Mouse (Mus musculus): ENCODE measurements around the gene Cox6a2. TPM values are rescaled to one million over a fixed set of nuclear protein-coding genes. Genes with fewer than 3 reads are reported as not detected.

Cox6a2 gene
- polyA plus RNA-seq, 1 experiment from 2014 or later, result 0.24 TPM

GRCm38 (mm10) chr7:128203071-128203470 lies 3.1 kb downstream of the Cox6a2 start:
- ATAC-seq (ENCODE audit: low FRiP score, low TSS enrichment), result no peak
- 83% methylated on average over 9 of the region's 9 CpGs for WGBS
- TF ChIP-seq EP300 (optimal IDR thresholded peaks at IDR 0.05), result no peak
- no peak for TF ChIP-seq CTCF (IDR thresholded peaks at IDR 0.05; ENCODE audit: low read depth)
- no peak overlapping the region for H3K4me3 ChIP-seq (ENCODE audit: low read depth, low read length)
- no peaks in the 10 kb centered on the region for H3K4me1 ChIP-seq (replicated peaks; ENCODE audit: control insufficient read depth, insufficient read depth)
- no peak overlapping the region for H3K27ac ChIP-seq (replicated peaks)
- no peaks in the 10 kb centered on the region for H3K27me3 ChIP-seq (ENCODE audit: control insufficient read depth, insufficient read depth, low read length)
- no peaks in the 10 kb centered on the region for H3K9me3 ChIP-seq (ENCODE audit: control insufficient read depth, low read length)
- no peaks in the 10 kb centered on the region for H3K36me3 ChIP-seq (ENCODE audit: control insufficient read depth, insufficient read depth, low read length)
- H3K9ac ChIP-seq (ENCODE audit: low read length), result no peak overlapping the region
- no peak for DNase-seq (ENCODE audit: low spot score)
- H3K4me2 ChIP-seq (replicated peaks; ENCODE audit: low read depth), result no peak overlapping the region

- Histone ChIP-seq H3K4me1 (replicated peaks; ENCODE audit: control insufficient read depth, insufficient read depth) (no peaks in the 10 kb centered on the region), H3K9me3 (ENCODE audit: control insufficient read depth, low read length) (no peaks in the 10 kb centered on the region), H3K4me2 (replicated peaks; ENCODE audit: low read depth) (no peak overlapping the region), H3K4me3 (ENCODE audit: low read depth, low read length) (no peak overlapping the region), H3K9ac (ENCODE audit: low read length) (no peak overlapping the region), H3K27me3 (ENCODE audit: control insufficient read depth, insufficient read depth, low read length) (no peaks in the 10 kb centered on the region), H3K36me3 (ENCODE audit: control insufficient read depth, insufficient read depth, low read length) (no peaks in the 10 kb centered on the region), H3K27ac (replicated peaks) (no peak overlapping the region)
- ATAC-seq (ENCODE audit: low FRiP score, low TSS enrichment) (no peak), DNase-seq (ENCODE audit: low spot score) (no peak)
- WGBS, result 88% methylated on average over 9 of the region's 9 CpGs
- TF ChIP-seq CTCF (IDR thresholded peaks at IDR 0.05; ENCODE audit: low read depth), result no peak
- TF ChIP-seq EP300 (optimal IDR thresholded peaks at IDR 0.05), result no peak
Measured at GRCm38 (mm10) chr7:128201607-128202006, 4.6 kb downstream of the Cox6a2 start.

DNA sequence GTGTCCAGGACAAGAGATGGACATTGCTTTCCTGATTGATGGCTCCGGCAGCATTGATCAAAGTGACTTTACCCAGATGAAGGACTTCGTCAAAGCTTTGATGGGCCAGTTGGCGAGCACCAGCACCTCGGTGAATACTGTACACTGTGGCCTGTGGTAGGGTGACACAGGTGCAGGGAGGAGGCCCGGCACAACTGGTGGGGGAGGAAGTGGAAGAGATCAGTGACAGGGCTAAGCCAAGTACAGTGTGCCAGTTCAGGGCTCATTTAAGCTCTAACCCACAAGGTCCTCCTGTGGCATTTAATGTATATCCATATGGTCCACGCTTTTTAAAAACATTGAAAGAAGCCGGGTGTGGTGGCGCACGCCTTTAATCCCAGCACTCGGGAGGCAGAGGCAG lies 24.5 kb downstream of the Cox6a2 start:
- Histone ChIP-seq H3K4me1 (replicated peaks; ENCODE audit: control insufficient read depth, insufficient read depth) (no peaks in the 10 kb centered on the region), H3K9ac (ENCODE audit: low read length) (no peak overlapping the region), H3K27ac (replicated peaks) (no peak overlapping the region), H3K36me3 (ENCODE audit: control insufficient read depth, insufficient read depth, low read length) (no peaks in the 10 kb centered on the region), H3K27me3 (ENCODE audit: control insufficient read depth, insufficient read depth, low read length) (no peaks in the 10 kb centered on the region), H3K4me2 (replicated peaks; ENCODE audit: low read depth) (no peak overlapping the region), H3K9me3 (ENCODE audit: control insufficient read depth, low read length) (no peaks in the 10 kb centered on the region), H3K4me3 (ENCODE audit: low read depth, low read length) (no peak overlapping the region)
- WGBS, result 87% methylated on average over 10 of the region's 10 CpGs
- TF ChIP-seq EP300 (optimal IDR thresholded peaks at IDR 0.05), result no peak
- no peak for TF ChIP-seq CTCF (IDR thresholded peaks at IDR 0.05; ENCODE audit: low read depth)
- no peak for ATAC-seq (ENCODE audit: low FRiP score, low TSS enrichment)
- no peak for DNase-seq (ENCODE audit: low spot score)

- Histone ChIP-seq H3K9me3 (ENCODE audit: control insufficient read depth, low read length) (no peaks in the 10 kb centered on the region), H3K27ac (replicated peaks) (no peak overlapping the region), H3K27me3 (ENCODE audit: control insufficient read depth, insufficient read depth, low read length) (no peaks in the 10 kb centered on the region), H3K9ac (ENCODE audit: low read length) (no peak overlapping the region), H3K4me1 (replicated peaks; ENCODE audit: control insufficient read depth, insufficient read depth) (no peaks in the 10 kb centered on the region), H3K36me3 (ENCODE audit: control insufficient read depth, insufficient read depth, low read length) (no peaks in the 10 kb centered on the region), H3K4me2 (replicated peaks; ENCODE audit: low read depth) (no peak overlapping the region), H3K4me3 (ENCODE audit: low read depth, low read length) (no peak overlapping the region)
- TF ChIP-seq EP300 (optimal IDR thresholded peaks at IDR 0.05), result no peak
- no peak for TF ChIP-seq CTCF (IDR thresholded peaks at IDR 0.05; ENCODE audit: low read depth)
- 67% methylated on average over 6 of the region's 6 CpGs for whole genome bisulfite sequencing
- DNase-seq (ENCODE audit: low spot score) (no peak), ATAC-seq (ENCODE audit: low FRiP score, low TSS enrichment) (no peak)
Measured at GRCm38 (mm10) chr7:128180546-128180945, 25.6 kb downstream of the Cox6a2 start.

DNA sequence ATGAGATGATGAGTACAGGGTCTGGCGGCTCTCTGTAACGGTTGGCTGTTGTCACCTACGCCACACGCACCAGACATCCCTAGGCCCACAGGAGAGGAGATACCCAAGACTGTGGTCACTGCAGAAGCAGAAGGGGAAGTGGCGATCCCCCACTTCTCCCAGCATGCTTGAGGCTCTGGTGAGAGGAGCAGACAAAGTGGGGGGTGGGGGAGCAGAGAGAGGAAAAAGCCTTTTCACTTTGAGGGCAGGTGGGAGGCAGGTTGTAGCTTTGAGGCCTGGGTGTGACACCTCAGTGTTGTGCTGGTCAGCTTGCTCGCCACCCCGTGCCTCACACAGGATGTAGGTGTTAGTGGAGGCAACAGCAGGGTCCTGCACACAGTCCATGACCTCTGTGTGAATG lies 26.1 kb downstream of the Cox6a2 start:
- Histone ChIP-seq H3K9ac (ENCODE audit: low read length) (no peak overlapping the region), H3K4me1 (replicated peaks; ENCODE audit: control insufficient read depth, insufficient read depth) (no peaks in the 10 kb centered on the region), H3K9me3 (ENCODE audit: control insufficient read depth, low read length) (no peaks in the 10 kb centered on the region), H3K27ac (replicated peaks) (no peak overlapping the region), H3K4me3 (ENCODE audit: low read depth, low read length) (no peak overlapping the region), H3K27me3 (ENCODE audit: control insufficient read depth, insufficient read depth, low read length) (no peaks in the 10 kb centered on the region), H3K4me2 (replicated peaks; ENCODE audit: low read depth) (no peak overlapping the region), H3K36me3 (ENCODE audit: control insufficient read depth, insufficient read depth, low read length) (no peaks in the 10 kb centered on the region)
- no peak for TF ChIP-seq EP300 (optimal IDR thresholded peaks at IDR 0.05)
- no peak for TF ChIP-seq CTCF (IDR thresholded peaks at IDR 0.05; ENCODE audit: low read depth)
- DNase-seq (ENCODE audit: low spot score), result no peak
- 72% methylated on average over 7 of the region's 7 CpGs for WGBS
- ATAC-seq (ENCODE audit: low FRiP score, low TSS enrichment), result no peak

- Histone ChIP-seq H3K4me2 (replicated peaks; ENCODE audit: low read depth) (no peak overlapping the region), H3K4me1 (replicated peaks; ENCODE audit: control insufficient read depth, insufficient read depth) (no peaks in the 10 kb centered on the region), H3K4me3 (ENCODE audit: low read depth, low read length) (no peak overlapping the region), H3K27me3 (ENCODE audit: control insufficient read depth, insufficient read depth, low read length) (no peaks in the 10 kb centered on the region), H3K27ac (replicated peaks) (no peak overlapping the region), H3K9ac (ENCODE audit: low read length) (no peak overlapping the region), H3K9me3 (ENCODE audit: control insufficient read depth, low read length) (no peaks in the 10 kb centered on the region), H3K36me3 (ENCODE audit: control insufficient read depth, insufficient read depth, low read length) (no peaks in the 10 kb centered on the region)
- TF ChIP-seq CTCF (IDR thresholded peaks at IDR 0.05; ENCODE audit: low read depth) (no peak), EP300 (optimal IDR thresholded peaks at IDR 0.05) (no peak)
- DNase-seq (ENCODE audit: low spot score) (no peak), ATAC-seq (ENCODE audit: low FRiP score, low TSS enrichment) (no peak)
- 58% methylated on average over 2 of the region's 2 CpGs for WGBS
Measured at GRCm38 (mm10) chr7:128178385-128178784, 27.8 kb downstream of the Cox6a2 start.

All from stomach, postnatal 0 days (tissue).